Mouse (Mus musculus): ENCODE results near the gene Ankk1. TPM values are rescaled to one million over a fixed set of nuclear protein-coding genes. Genes with fewer than 3 reads are reported as not detected.

Gene Ankk1
- polyA plus RNA-seq (2015; fragmentation: Nextera tagmentation; extraction: Ambion mirVana) = not detected in 2 replicates

GRCm38 (mm10) chr9:49426921-49427320, at the start of gene Ankk1:
TSS of gene Ankk1 (minus strand) at chr9:49427021.
- Histone ChIP-seq H3K9ac (ENCODE audit: low read depth, low read length) (no peak within 1 kb of the TSS), H3K27ac (ENCODE audit: low read depth, low read length) (no peak within 1 kb of the TSS), H3K9me3 (ENCODE audit: control insufficient read depth) (no peaks in the 10 kb centered on the region), H3K36me3 (ENCODE audit: control insufficient read depth, insufficient read depth) (no peaks in the 10 kb centered on the region), H3K27me3 (replicated peaks; ENCODE audit: control insufficient read depth, insufficient read depth, low read length) (no peaks in the 10 kb centered on the region), H3K4me2 (replicated peaks; ENCODE audit: low read depth) (no peak within 1 kb of the TSS), H3K4me1 (replicated peaks; ENCODE audit: control insufficient read depth, insufficient read depth, low read length) (no peaks in the 10 kb centered on the region), H3K4me3 (ENCODE audit: low read depth, low read length) (no peak within 1 kb of the TSS)
- ATAC-seq = no peak
- 72% methylated on average over 6 of the region's 7 CpGs for WGBS
- TF ChIP-seq CTCF (IDR thresholded peaks at IDR 0.05; ENCODE audit: low read depth) = no peak

GRCm38 (mm10) chr9:49472126-49472525, 45.3 kb upstream of the Ankk1 start:
- WGBS = 74% methylated on average over 11 of the region's 11 CpGs
- H3K4me2 ChIP-seq (replicated peaks; ENCODE audit: low read depth) = no peak overlapping the region
- H3K27ac ChIP-seq (ENCODE audit: low read depth, low read length) = no peak overlapping the region
- no peak overlapping the region for H3K9ac ChIP-seq (ENCODE audit: low read depth, low read length)
- ATAC-seq = no peak
- TF ChIP-seq CTCF (IDR thresholded peaks at IDR 0.05; ENCODE audit: low read depth) = no peak
- H3K9me3 ChIP-seq (ENCODE audit: control insufficient read depth) = no peaks in the 10 kb centered on the region
- no peaks in the 10 kb centered on the region for H3K4me1 ChIP-seq (replicated peaks; ENCODE audit: control insufficient read depth, insufficient read depth, low read length)
- no peaks in the 10 kb centered on the region for H3K27me3 ChIP-seq (replicated peaks; ENCODE audit: control insufficient read depth, insufficient read depth, low read length)
- H3K36me3 ChIP-seq (ENCODE audit: control insufficient read depth, insufficient read depth) = no peaks in the 10 kb centered on the region
- H3K4me3 ChIP-seq (ENCODE audit: low read depth, low read length) = no peak overlapping the region

- WGBS = 82% methylated on average over 6 of the region's 6 CpGs
- TF ChIP-seq CTCF (IDR thresholded peaks at IDR 0.05; ENCODE audit: low read depth) = no peak
- Histone ChIP-seq H3K9ac (ENCODE audit: low read depth, low read length) (no peak overlapping the region), H3K36me3 (ENCODE audit: control insufficient read depth, insufficient read depth) (no peaks in the 10 kb centered on the region), H3K27ac (ENCODE audit: low read depth, low read length) (no peak overlapping the region), H3K4me1 (replicated peaks; ENCODE audit: control insufficient read depth, insufficient read depth, low read length) (no peaks in the 10 kb centered on the region), H3K4me3 (ENCODE audit: low read depth, low read length) (no peak overlapping the region), H3K4me2 (replicated peaks; ENCODE audit: low read depth) (no peak overlapping the region), H3K27me3 (replicated peaks; ENCODE audit: control insufficient read depth, insufficient read depth, low read length) (no peaks in the 10 kb centered on the region), H3K9me3 (ENCODE audit: control insufficient read depth) (no peaks in the 10 kb centered on the region)
- ATAC-seq = no peak
Observed at GRCm38 (mm10) chr9:49470946-49471345, 44.1 kb upstream of the Ankk1 start.

- Histone ChIP-seq H3K9me3 (ENCODE audit: control insufficient read depth) (no peaks in the 10 kb centered on the region), H3K4me3 (ENCODE audit: low read depth, low read length) (no peak overlapping the region), H3K9ac (ENCODE audit: low read depth, low read length) (no peak overlapping the region), H3K36me3 (ENCODE audit: control insufficient read depth, insufficient read depth) (no peaks in the 10 kb centered on the region), H3K4me2 (replicated peaks; ENCODE audit: low read depth) (no peak overlapping the region), H3K27me3 (replicated peaks; ENCODE audit: control insufficient read depth, insufficient read depth, low read length) (no peaks in the 10 kb centered on the region), H3K4me1 (replicated peaks; ENCODE audit: control insufficient read depth, insufficient read depth, low read length) (no peaks in the 10 kb centered on the region), H3K27ac (ENCODE audit: low read depth, low read length) (no peak overlapping the region)
- TF ChIP-seq CTCF (IDR thresholded peaks at IDR 0.05; ENCODE audit: low read depth) = no peak
- ATAC-seq = no peak
- WGBS = 93% methylated on average over 19 of the region's 19 CpGs
Observed at GRCm38 (mm10) chr9:49470006-49470405, 43.2 kb upstream of the Ankk1 start.

GRCm38 (mm10) chr9:49456136-49456535, 29.3 kb upstream of the Ankk1 start:
- ATAC-seq = no peak
- H3K27me3 ChIP-seq (replicated peaks; ENCODE audit: control insufficient read depth, insufficient read depth, low read length) = no peaks in the 10 kb centered on the region
- no peaks in the 10 kb centered on the region for H3K9me3 ChIP-seq (ENCODE audit: control insufficient read depth)
- 83% methylated on average over 3 of the region's 3 CpGs for WGBS
- H3K36me3 ChIP-seq (ENCODE audit: control insufficient read depth, insufficient read depth) = no peaks in the 10 kb centered on the region
- no peak overlapping the region for H3K9ac ChIP-seq (ENCODE audit: low read depth, low read length)
- no peak overlapping the region for H3K4me3 ChIP-seq (ENCODE audit: low read depth, low read length)
- no peak for TF ChIP-seq CTCF (IDR thresholded peaks at IDR 0.05; ENCODE audit: low read depth)
- H3K27ac ChIP-seq (ENCODE audit: low read depth, low read length) = no peak overlapping the region
- H3K4me2 ChIP-seq (replicated peaks; ENCODE audit: low read depth) = no peak overlapping the region
- no peaks in the 10 kb centered on the region for H3K4me1 ChIP-seq (replicated peaks; ENCODE audit: control insufficient read depth, insufficient read depth, low read length)

- no peak overlapping the region for H3K9ac ChIP-seq (ENCODE audit: low read depth, low read length)
- ATAC-seq = no peak
- no peaks in the 10 kb centered on the region for H3K9me3 ChIP-seq (ENCODE audit: control insufficient read depth)
- H3K4me1 ChIP-seq (replicated peaks; ENCODE audit: control insufficient read depth, insufficient read depth, low read length) = no peaks in the 10 kb centered on the region
- no peak overlapping the region for H3K27ac ChIP-seq (ENCODE audit: low read depth, low read length)
- H3K4me2 ChIP-seq (replicated peaks; ENCODE audit: low read depth) = no peak overlapping the region
- TF ChIP-seq CTCF (IDR thresholded peaks at IDR 0.05; ENCODE audit: low read depth) = no peak
- WGBS = 92% methylated on average over 1 of the region's 1 CpGs
- no peaks in the 10 kb centered on the region for H3K36me3 ChIP-seq (ENCODE audit: control insufficient read depth, insufficient read depth)
- H3K27me3 ChIP-seq (replicated peaks; ENCODE audit: control insufficient read depth, insufficient read depth, low read length) = no peaks in the 10 kb centered on the region
- no peak overlapping the region for H3K4me3 ChIP-seq (ENCODE audit: low read depth, low read length)
Observed at GRCm38 (mm10) chr9:49452396-49452795, 25.6 kb upstream of the Ankk1 start.

- no peaks in the 10 kb centered on the region for H3K27me3 ChIP-seq (replicated peaks; ENCODE audit: control insufficient read depth, insufficient read depth, low read length)
- H3K4me1 ChIP-seq (replicated peaks; ENCODE audit: control insufficient read depth, insufficient read depth, low read length) = no peaks in the 10 kb centered on the region
- no peaks in the 10 kb centered on the region for H3K9me3 ChIP-seq (ENCODE audit: control insufficient read depth)
- 71% methylated on average over 3 of the region's 3 CpGs for WGBS
- no peak for ATAC-seq
- H3K27ac ChIP-seq (ENCODE audit: low read depth, low read length) = no peak overlapping the region
- no peak overlapping the region for H3K9ac ChIP-seq (ENCODE audit: low read depth, low read length)
- H3K4me2 ChIP-seq (replicated peaks; ENCODE audit: low read depth) = no peak overlapping the region
- H3K36me3 ChIP-seq (ENCODE audit: control insufficient read depth, insufficient read depth) = no peaks in the 10 kb centered on the region
- no peak overlapping the region for H3K4me3 ChIP-seq (ENCODE audit: low read depth, low read length)
- no peak for TF ChIP-seq CTCF (IDR thresholded peaks at IDR 0.05; ENCODE audit: low read depth)
Observed at GRCm38 (mm10) chr9:49450491-49450890, 23.7 kb upstream of the Ankk1 start.

Data from intestine, postnatal 0 days (tissue).